Mouse (Mus musculus): ENCODE data around the gene Arhgef7. TPM values are rescaled to one million over a fixed set of nuclear protein-coding genes. Genes with fewer than 3 reads are reported as not detected.
"Not testable (repeated sequence)": the region's sequence is repeated elsewhere in the genome, so short reads cannot be mapped to it uniquely, and the experiment has no call there.

Arhgef7 gene
- polyA plus RNA-seq, 1 experiment from 2014 or later, result 54.1 TPM

DNA sequence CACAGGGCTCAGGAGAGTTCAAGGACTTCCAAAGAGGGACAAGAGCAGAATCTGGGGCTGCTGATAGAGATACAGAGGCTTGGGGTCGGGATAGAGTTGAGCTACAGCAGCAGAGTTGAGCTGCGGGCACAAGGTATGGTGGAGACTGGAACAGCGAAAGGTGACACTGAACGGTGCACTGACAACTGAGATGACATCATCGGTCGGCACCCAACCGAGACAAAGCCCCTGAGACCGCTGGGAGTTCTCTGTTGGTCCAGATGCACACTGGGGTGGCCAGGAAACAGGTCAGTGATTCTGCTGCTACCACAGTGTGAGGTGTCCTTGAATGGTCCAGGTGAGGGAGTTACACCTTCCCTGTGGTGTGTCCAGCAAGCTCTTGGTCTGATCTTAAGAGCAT lies 115.2 kb downstream of the Arhgef7 start:
- H3K4me3 ChIP-seq (ENCODE audit: low read length), result no peak overlapping the region
- H3K9me3 ChIP-seq (replicated peaks; ENCODE audit: control insufficient read depth, low read length), result no peaks in the 10 kb centered on the region
- H3K27ac ChIP-seq (ENCODE audit: low read length), result no peak overlapping the region
- no peak for ATAC-seq (replicated peaks; ENCODE audit: extremely low read depth, insufficient read depth, low FRiP score)
- H3K27me3 ChIP-seq (ENCODE audit: control insufficient read depth, insufficient read depth, low read length), result no peaks in the 10 kb centered on the region
- H3K4me1 ChIP-seq (ENCODE audit: control insufficient read depth, insufficient read depth, low read length), result peaks cover 17% of the 10 kb centered on the region
- 63% methylated on average over 8 of the region's 8 CpGs for WGBS
- no peak overlapping the region for H3K4me2 ChIP-seq (ENCODE audit: low read depth, low read length)
- H3K36me3 ChIP-seq (ENCODE audit: control insufficient read depth, insufficient read depth), result no peaks in the 10 kb centered on the region
- no peak overlapping the region for H3K9ac ChIP-seq (ENCODE audit: low read length)

DNA sequence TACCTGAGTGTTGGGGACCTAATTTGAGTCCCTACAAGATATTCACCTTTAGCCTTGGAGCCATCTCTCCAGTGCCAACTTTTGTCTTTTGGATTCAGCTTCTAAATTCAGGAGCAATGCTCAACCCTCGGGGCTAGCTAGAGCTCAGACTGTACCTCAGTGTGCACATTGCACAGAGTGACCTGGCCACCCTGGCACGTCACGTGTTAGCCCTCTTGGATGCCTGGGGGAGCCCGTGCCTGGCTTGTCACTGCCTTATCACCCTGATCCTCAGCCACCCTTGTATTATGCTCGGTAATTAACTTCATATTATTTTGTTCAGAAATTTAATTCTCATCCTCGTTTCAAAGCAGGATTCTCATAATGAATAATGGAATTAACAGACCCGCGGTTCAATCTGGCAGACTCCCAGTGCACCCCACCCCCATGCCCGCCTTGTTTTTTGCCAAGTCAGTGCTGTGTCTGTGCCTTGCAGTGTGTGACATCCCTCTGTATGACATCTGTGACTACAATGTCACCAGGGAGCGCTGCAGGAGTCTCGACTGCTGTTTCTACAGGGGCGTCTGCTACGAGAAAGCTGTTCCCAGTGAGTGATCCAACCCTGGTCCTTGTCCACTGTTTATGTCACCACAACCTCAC lies 116.3 kb downstream of the Arhgef7 start:
- Histone ChIP-seq H3K36me3 (ENCODE audit: control insufficient read depth, insufficient read depth) (no peaks in the 10 kb centered on the region), H3K27me3 (ENCODE audit: control insufficient read depth, insufficient read depth, low read length) (no peaks in the 10 kb centered on the region), H3K9ac (ENCODE audit: low read length) (no peak overlapping the region), H3K27ac (ENCODE audit: low read length) (no peak overlapping the region), H3K4me2 (ENCODE audit: low read depth, low read length) (no peak overlapping the region), H3K9me3 (replicated peaks; ENCODE audit: control insufficient read depth, low read length) (no peaks in the 10 kb centered on the region), H3K4me1 (ENCODE audit: control insufficient read depth, insufficient read depth, low read length) (peaks cover 17% of the 10 kb centered on the region), H3K4me3 (ENCODE audit: low read length) (no peak overlapping the region)
- ATAC-seq (replicated peaks; ENCODE audit: extremely low read depth, insufficient read depth, low FRiP score), result no peak
- 75% methylated on average over 13 of the region's 13 CpGs for WGBS

DNA sequence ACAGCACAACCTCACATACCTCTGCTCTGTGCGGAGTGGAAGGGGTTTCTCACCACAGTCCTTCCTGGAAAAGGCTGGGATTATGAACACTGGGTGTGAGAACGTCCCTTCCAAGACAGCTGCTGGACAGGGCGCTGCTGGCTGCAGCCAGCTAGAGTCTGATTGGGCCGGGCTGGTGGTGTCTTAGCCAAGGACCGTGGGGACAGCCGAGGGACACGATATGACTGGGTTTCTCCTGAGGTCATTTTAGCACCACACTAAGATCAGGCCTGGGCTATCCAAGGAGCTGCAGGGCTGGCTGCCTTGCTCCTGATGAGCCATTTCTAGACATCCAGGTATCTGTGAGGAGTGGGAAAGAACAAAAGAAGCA lies 116.8 kb downstream of the Arhgef7 start:
- 71% methylated on average over 7 of the region's 7 CpGs for WGBS
- ATAC-seq (replicated peaks; ENCODE audit: extremely low read depth, insufficient read depth, low FRiP score), result no peak
- H3K4me2 ChIP-seq (ENCODE audit: low read depth, low read length), result no peak overlapping the region
- H3K9me3 ChIP-seq (replicated peaks; ENCODE audit: control insufficient read depth, low read length), result no peaks in the 10 kb centered on the region
- H3K27ac ChIP-seq (ENCODE audit: low read length), result no peak overlapping the region
- no peaks in the 10 kb centered on the region for H3K27me3 ChIP-seq (ENCODE audit: control insufficient read depth, insufficient read depth, low read length)
- no peak overlapping the region for H3K4me3 ChIP-seq (ENCODE audit: low read length)
- H3K9ac ChIP-seq (ENCODE audit: low read length), result no peak overlapping the region
- H3K4me1 ChIP-seq (ENCODE audit: control insufficient read depth, insufficient read depth, low read length), result peaks cover 17% of the 10 kb centered on the region
- H3K36me3 ChIP-seq (ENCODE audit: control insufficient read depth, insufficient read depth), result no peaks in the 10 kb centered on the region

DNA sequence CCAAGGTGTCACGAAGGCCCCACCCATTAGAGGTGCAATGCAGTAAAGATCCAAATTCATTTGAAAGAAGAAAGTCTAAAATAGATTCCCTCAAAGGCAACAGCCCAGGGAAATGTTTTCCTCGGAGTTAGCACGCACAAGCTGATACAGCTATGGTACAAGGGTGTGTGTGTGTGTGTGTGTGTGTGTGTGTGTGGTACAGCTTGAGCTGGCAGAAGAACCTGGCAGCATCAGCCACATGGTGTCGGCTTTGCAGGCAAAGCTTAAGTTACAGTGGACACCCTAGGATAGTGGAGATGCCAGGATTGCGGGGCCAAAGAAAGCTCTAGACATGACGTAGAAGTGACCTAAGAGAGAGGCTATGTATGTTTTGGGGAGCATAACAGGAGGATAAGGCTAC lies 119.3 kb downstream of the Arhgef7 start:
- Histone ChIP-seq H3K9ac (ENCODE audit: low read length) (no peak overlapping the region), H3K4me2 (ENCODE audit: low read depth, low read length) (no peak overlapping the region), H3K4me1 (ENCODE audit: control insufficient read depth, insufficient read depth, low read length) (peaks cover 6% of the 10 kb centered on the region), H3K27ac (ENCODE audit: low read length) (no peak overlapping the region), H3K27me3 (ENCODE audit: control insufficient read depth, insufficient read depth, low read length) (no peaks in the 10 kb centered on the region), H3K4me3 (ENCODE audit: low read length) (no peak overlapping the region), H3K9me3 (replicated peaks; ENCODE audit: control insufficient read depth, low read length) (no peaks in the 10 kb centered on the region), H3K36me3 (ENCODE audit: control insufficient read depth, insufficient read depth) (no peaks in the 10 kb centered on the region)
- 79% methylated on average over 6 of the region's 6 CpGs for WGBS
- ATAC-seq (replicated peaks; ENCODE audit: extremely low read depth, insufficient read depth, low FRiP score), result no peak

- H3K27ac ChIP-seq (ENCODE audit: low read length), result no peak overlapping the region
- H3K36me3 ChIP-seq (ENCODE audit: control insufficient read depth, insufficient read depth), result no peaks in the 10 kb centered on the region
- H3K27me3 ChIP-seq (ENCODE audit: control insufficient read depth, insufficient read depth, low read length), result no peaks in the 10 kb centered on the region
- H3K9me3 ChIP-seq (replicated peaks; ENCODE audit: control insufficient read depth, low read length), result peaks cover 5% of the 10 kb centered on the region; the same call in 1 of the 2 replicates
- no peak overlapping the region for H3K4me3 ChIP-seq (ENCODE audit: low read length)
- no peak overlapping the region for H3K9ac ChIP-seq (ENCODE audit: low read length)
- no peak overlapping the region for H3K4me2 ChIP-seq (ENCODE audit: low read depth, low read length)
- no peak for ATAC-seq (replicated peaks; ENCODE audit: extremely low read depth, insufficient read depth, low FRiP score)
- no peaks in the 10 kb centered on the region for H3K4me1 ChIP-seq (ENCODE audit: control insufficient read depth, insufficient read depth, low read length)
Observed at GRCm38 (mm10) chr8:11867832-11868231, 140.3 kb downstream of the Arhgef7 start.

GRCm38 (mm10) chr8:11874227-11874626 lies 146.7 kb downstream of the Arhgef7 start:
- not testable (repeated sequence) for ATAC-seq (replicated peaks; ENCODE audit: extremely low read depth, insufficient read depth, low FRiP score); H3K27me3 ChIP-seq (ENCODE audit: control insufficient read depth, insufficient read depth, low read length); H3K4me2 ChIP-seq (ENCODE audit: low read depth, low read length); H3K4me1 ChIP-seq (ENCODE audit: control insufficient read depth, insufficient read depth, low read length); H3K4me3 ChIP-seq (ENCODE audit: low read length); H3K36me3 ChIP-seq (ENCODE audit: control insufficient read depth, insufficient read depth); H3K27ac ChIP-seq (ENCODE audit: low read length); H3K9me3 ChIP-seq (replicated peaks; ENCODE audit: control insufficient read depth, low read length); H3K9ac ChIP-seq (ENCODE audit: low read length)
- WGBS, result 87% methylated on average over 6 of the region's 6 CpGs

DNA sequence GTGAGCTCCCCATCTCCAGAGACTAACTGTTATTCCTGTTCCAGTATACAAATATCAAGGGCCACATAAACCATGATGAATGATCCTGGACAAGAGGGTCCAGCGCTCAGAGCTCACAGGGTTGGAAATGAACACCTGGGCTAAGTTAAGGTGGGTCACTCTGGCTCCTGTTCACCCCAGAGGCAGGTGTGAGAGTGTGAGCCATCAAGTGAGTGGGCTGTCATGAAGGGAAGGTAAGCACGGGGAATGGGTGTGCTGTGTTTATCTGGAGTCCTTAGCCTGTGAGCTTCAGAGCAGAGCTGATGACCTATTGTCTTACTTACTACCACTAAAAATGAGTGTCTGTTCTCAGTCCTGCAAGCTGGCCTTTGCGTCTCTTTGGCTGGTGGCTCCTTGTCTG lies 157.1 kb downstream of the Arhgef7 start:
- Histone ChIP-seq H3K27me3 (ENCODE audit: control insufficient read depth, insufficient read depth, low read length) (no peaks in the 10 kb centered on the region), H3K27ac (ENCODE audit: low read length) (no peak overlapping the region), H3K4me2 (ENCODE audit: low read depth, low read length) (no peak overlapping the region), H3K9ac (ENCODE audit: low read length) (no peak overlapping the region), H3K4me3 (ENCODE audit: low read length) (no peak overlapping the region), H3K4me1 (ENCODE audit: control insufficient read depth, insufficient read depth, low read length) (no peaks in the 10 kb centered on the region), H3K9me3 (replicated peaks; ENCODE audit: control insufficient read depth, low read length) (0 out of 2 replicates have a peak, but pooled peaks cover 4% of the 10 kb centered on the region), H3K36me3 (ENCODE audit: control insufficient read depth, insufficient read depth) (no peaks in the 10 kb centered on the region)
- WGBS, result 87% methylated on average over 3 of the region's 3 CpGs
- ATAC-seq (replicated peaks; ENCODE audit: extremely low read depth, insufficient read depth, low FRiP score), result no peak

Other genes with a start within 250 kb of the Arhgef7 start
- 44.7 and 47.8 TPM in 2 replicates for gene Rab20, start 249.0 kb upstream of the Arhgef7 start, polyA plus RNA-seq (2015; fragmentation: Nextera tagmentation; extraction: Ambion mirVana)
- gene Naxd, start 230.2 kb upstream of the Arhgef7 start, polyA plus RNA-seq (2015; fragmentation: Nextera tagmentation; extraction: Ambion mirVana), result 90.8 and 93.1 TPM in 2 replicates
- gene Cars2, start 176.9 kb upstream of the Arhgef7 start, polyA plus RNA-seq (2015; fragmentation: Nextera tagmentation; extraction: Ambion mirVana), result 33.2 and 36.0 TPM in 2 replicates
- 26.3 and 29.1 TPM in 2 replicates for gene Ing1, start 172.2 kb upstream of the Arhgef7 start, polyA plus RNA-seq (2015; fragmentation: Nextera tagmentation; extraction: Ambion mirVana)
- gene Ankrd10, start 92.0 kb upstream of the Arhgef7 start, polyA plus RNA-seq (2015; fragmentation: Nextera tagmentation; extraction: Ambion mirVana), result 71.4 and 72.3 TPM in 2 replicates
- gene 1700016D06Rik, start 26.7 kb upstream of the Arhgef7 start, polyA plus RNA-seq (2015; fragmentation: Nextera tagmentation; extraction: Ambion mirVana), result not detected in 2 replicates
- gene Tex29, start 112.8 kb downstream of the Arhgef7 start, polyA plus RNA-seq (2015; fragmentation: Nextera tagmentation; extraction: Ambion mirVana), result not detected in 2 replicates